Mouse (Mus musculus) midbrain, embryonic 12.5 days (tissue): ENCODE measurements at regions not wholly inside any gene's neighbourhood (a gene's known extent, or its start where the extent isn't known, plus 50 kb on each side); places are given as distances from the start of the nearest gene placed in this dataset.

Experiments used
- ATAC-seq: fragments of 200-750 bp; cut with Nextera tagmentation; 2 replicates; pipeline ENCODE4 v1.8.0; 2017; ENCODE audit warnings: low read depth, moderate TSS enrichment, moderate library complexity; ENCODE audit not compliant: low FRiP score
- H3K27ac ChIP-seq: fragments of 300-500 bp; sonication (generic); replicated peaks from 2 replicates; pipeline ENCODE4 v1.5.1; 2016; ENCODE audit warnings: mild to moderate bottlenecking
- H3K27me3 ChIP-seq: fragments of 300-500 bp; sonication (generic); 2 replicates; pipeline ENCODE4 v1.6.1; 2016; ENCODE audit warnings: mild to moderate bottlenecking
- H3K36me3 ChIP-seq: fragments of 300-500 bp; sonication (generic); 2 replicates; pipeline ENCODE4 v1.6.1; 2016
- H3K4me1 ChIP-seq: fragments of 300-500 bp; sonication (generic); 2 replicates; pipeline ENCODE4 v1.6.1; 2016
- H3K4me2 ChIP-seq: fragments of 300-500 bp; sonication (generic); replicated peaks from 2 replicates; pipeline ENCODE4 v1.6.1; 2016; ENCODE audit warnings: mild to moderate bottlenecking, moderate library complexity
- H3K4me3 ChIP-seq: fragments of 300-500 bp; sonication (generic); 2 replicates; pipeline ENCODE4 v1.5.1; 2016; ENCODE audit warnings: mild to moderate bottlenecking
- H3K9ac ChIP-seq: fragments of 300-500 bp; sonication (generic); replicated peaks from 2 replicates; pipeline ENCODE4 v1.6.1; 2016; ENCODE audit warnings: mild to moderate bottlenecking, moderate library complexity
- H3K9me3 ChIP-seq: fragments of 300-500 bp; sonication (generic); 2 replicates; pipeline ENCODE4 v1.6.1; 2016; ENCODE audit warnings: mild to moderate bottlenecking
- WGBS: fragments of 180-500 bp; shearing (Covaris S2); methylation state at CpG from one replicate; pipeline ENCODE4 v1.1.7; 2016; 5-methylcytosine and 5-hydroxymethylcytosine counted together

DNA sequence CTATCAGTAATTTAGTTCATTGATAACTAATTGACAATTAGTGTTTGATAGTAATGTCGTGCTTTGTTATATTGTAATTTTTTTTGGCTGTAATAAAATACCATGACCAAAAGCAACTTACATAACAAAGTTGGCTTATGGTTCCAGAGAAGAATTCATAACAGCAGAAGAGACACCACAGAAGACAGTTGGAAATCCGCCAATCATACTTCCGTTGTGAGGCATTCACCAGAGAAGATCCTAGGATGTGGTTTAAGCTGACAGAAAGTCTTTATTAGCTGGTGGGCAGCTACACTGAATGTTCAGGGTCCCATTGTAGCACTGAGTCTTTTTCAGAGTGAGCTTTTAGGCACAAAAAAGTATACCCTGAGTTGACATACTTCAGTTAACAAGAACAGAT is 109.9 kb downstream of the Sec23a start:
- H3K9ac ChIP-seq, result no peak overlapping the region
- no peaks in the 10 kb centered on the region for H3K27me3 ChIP-seq
- H3K27ac ChIP-seq, result no peak overlapping the region
- ATAC-seq, result no peak
- no peak overlapping the region for H3K4me2 ChIP-seq
- WGBS, result 84% methylated on average over 3 of the region's 3 CpGs
- no peaks in the 10 kb centered on the region for H3K4me1 ChIP-seq
- no peaks in the 10 kb centered on the region for H3K36me3 ChIP-seq
- H3K9me3 ChIP-seq, result no peaks in the 10 kb centered on the region
- H3K4me3 ChIP-seq, result no peak overlapping the region

GRCm38 (mm10) chr12:58875808-58876207 is 136.0 kb downstream of the Sec23a start:
- WGBS, result 90% methylated on average over 2 of the region's 2 CpGs
- Histone ChIP-seq H3K9me3 (no peaks in the 10 kb centered on the region), H3K27me3 (no peaks in the 10 kb centered on the region), H3K36me3 (no peaks in the 10 kb centered on the region), H3K4me1 (no peaks in the 10 kb centered on the region), H3K4me3 (no peak overlapping the region), H3K27ac (no peak overlapping the region), H3K4me2 (no peak overlapping the region), H3K9ac (no peak overlapping the region)
- ATAC-seq, result no peak

DNA sequence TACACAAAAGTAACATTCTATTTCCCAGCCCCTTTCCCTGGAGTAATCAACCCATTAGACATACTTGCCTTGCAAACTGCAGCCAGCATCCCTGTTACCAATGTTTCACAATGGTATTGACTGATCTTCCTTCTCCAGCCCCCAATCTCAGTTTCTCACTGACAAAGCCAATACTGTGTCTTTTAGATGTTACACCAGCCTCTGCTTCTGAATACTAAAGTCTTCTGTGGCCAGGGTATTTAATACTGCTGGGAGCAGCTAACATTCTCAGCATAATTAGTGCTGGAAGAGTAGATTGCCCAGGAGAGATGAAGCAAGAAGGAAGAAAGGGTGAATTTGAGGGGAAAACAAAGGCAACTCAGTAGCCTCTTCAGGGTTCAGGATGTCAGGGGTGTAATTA is 139.4 kb downstream of the Sec23a start:
- Histone ChIP-seq H3K36me3 (no peaks in the 10 kb centered on the region), H3K27ac (no peak overlapping the region), H3K4me3 (no peak overlapping the region), H3K9ac (no peak overlapping the region), H3K9me3 (no peaks in the 10 kb centered on the region), H3K27me3 (no peaks in the 10 kb centered on the region), H3K4me1 (no peaks in the 10 kb centered on the region), H3K4me2 (no peak overlapping the region)
- ATAC-seq, result no peak

DNA sequence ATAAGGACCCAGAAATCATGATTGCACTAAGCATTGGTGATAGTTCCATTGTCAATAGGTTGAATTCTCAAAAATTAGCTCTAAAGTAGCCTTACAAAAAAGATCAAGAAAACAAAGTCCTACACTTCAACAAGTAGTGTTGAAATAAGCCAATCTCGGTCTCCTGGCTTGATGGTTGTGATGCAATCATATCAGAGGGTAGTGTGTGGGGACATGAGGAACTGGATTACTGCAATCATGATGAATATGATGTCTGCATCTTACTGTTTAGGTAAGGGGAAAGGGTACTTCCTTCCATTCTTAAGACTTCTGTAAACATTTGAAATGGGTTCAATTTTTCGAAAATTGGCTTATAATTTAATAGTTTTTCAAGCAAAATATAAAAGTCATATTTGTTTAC is 155.3 kb downstream of the Sec23a start:
- H3K4me1 ChIP-seq, result no peaks in the 10 kb centered on the region
- H3K27ac ChIP-seq, result no peak overlapping the region
- no peak overlapping the region for H3K4me3 ChIP-seq
- no peaks in the 10 kb centered on the region for H3K36me3 ChIP-seq
- H3K9ac ChIP-seq, result no peak overlapping the region
- no peak overlapping the region for H3K4me2 ChIP-seq
- H3K27me3 ChIP-seq, result no peaks in the 10 kb centered on the region
- no peaks in the 10 kb centered on the region for H3K9me3 ChIP-seq
- ATAC-seq, result no peak
- WGBS, result 63% methylated on average over 2 of the region's 2 CpGs

DNA sequence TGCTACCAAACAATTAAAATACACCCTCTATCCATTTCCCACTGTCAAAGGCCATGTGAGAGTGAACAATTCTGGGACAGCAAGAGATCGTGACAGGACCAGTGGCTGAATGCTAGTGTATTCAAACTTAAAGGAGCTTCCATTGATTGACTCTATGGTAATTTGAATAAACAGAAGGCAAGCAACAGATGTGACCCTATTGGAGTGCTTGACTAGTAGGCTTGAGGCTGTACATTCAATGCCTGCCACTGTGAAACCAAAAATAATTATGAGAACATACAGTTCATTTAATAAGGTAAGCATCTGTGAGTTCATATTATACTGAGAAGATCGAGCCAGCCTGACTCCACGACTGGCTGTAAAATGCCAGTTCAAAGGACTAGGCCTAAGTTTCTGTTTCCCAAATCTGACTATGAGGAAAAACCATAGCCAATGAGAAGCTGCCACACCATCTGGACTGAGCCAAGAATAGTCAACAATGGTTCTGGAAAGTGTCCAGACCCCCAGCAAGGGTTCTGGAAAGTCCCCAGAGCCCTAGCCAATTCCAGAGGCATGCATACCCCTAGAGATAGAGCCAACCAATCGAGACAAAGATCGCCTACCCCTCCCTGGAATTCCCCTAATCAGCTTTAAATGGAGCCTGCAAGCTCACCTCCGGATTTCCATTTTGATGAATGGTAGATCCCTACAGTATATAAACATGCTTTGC is 160.0 kb downstream of the Sec23a start:
- no peaks in the 10 kb centered on the region for H3K4me1 ChIP-seq
- H3K36me3 ChIP-seq, result no peaks in the 10 kb centered on the region
- no peak overlapping the region for H3K27ac ChIP-seq
- H3K9ac ChIP-seq, result no peak overlapping the region
- no peak overlapping the region for H3K4me3 ChIP-seq
- H3K9me3 ChIP-seq, result no peaks in the 10 kb centered on the region
- ATAC-seq, result no peak
- no peaks in the 10 kb centered on the region for H3K27me3 ChIP-seq
- 77% methylated on average over 6 of the region's 6 CpGs for WGBS
- no peak overlapping the region for H3K4me2 ChIP-seq

DNA sequence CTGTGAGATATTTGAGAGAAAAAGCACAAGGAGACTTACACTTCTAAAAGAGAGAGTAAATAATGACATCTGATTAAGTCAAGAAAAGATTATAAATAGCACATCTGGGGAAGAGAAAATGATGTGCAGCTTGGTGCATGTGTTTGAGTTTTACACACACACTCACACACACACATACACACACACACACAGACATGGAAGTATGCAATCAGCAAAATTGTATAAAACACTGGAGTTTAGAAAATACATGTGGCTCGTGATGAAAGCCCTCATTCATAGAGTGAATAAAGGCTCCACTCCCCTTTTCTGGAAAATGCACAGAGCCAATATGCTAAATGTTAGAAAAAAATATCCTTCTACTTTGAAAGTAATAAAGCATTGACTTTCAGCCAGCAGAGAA is 182.2 kb downstream of the Sec23a start:
- 65% methylated on average over 1 of the region's 1 CpGs for WGBS
- Histone ChIP-seq H3K9me3 (no peaks in the 10 kb centered on the region), H3K27ac (no peak overlapping the region), H3K4me1 (no peaks in the 10 kb centered on the region), H3K36me3 (no peaks in the 10 kb centered on the region), H3K27me3 (no peaks in the 10 kb centered on the region), H3K9ac (no peak overlapping the region), H3K4me2 (no peak overlapping the region), H3K4me3 (no peak overlapping the region)
- ATAC-seq, result no peak

GRCm38 (mm10) chr12:58827864-58828263 is 184.0 kb downstream of the Sec23a start:
- Histone ChIP-seq H3K27me3 (no peaks in the 10 kb centered on the region), H3K9me3 (no peaks in the 10 kb centered on the region), H3K4me2 (no peak overlapping the region), H3K4me1 (no peaks in the 10 kb centered on the region), H3K9ac (no peak overlapping the region), H3K36me3 (no peaks in the 10 kb centered on the region), H3K27ac (no peak overlapping the region), H3K4me3 (no peak overlapping the region)
- ATAC-seq, result no peak

- H3K4me2 ChIP-seq, result no peak overlapping the region
- H3K4me3 ChIP-seq, result no peak overlapping the region
- no peak for ATAC-seq
- no peaks in the 10 kb centered on the region for H3K9me3 ChIP-seq
- no peak overlapping the region for H3K9ac ChIP-seq
- 81% methylated on average over 3 of the region's 7 CpGs for WGBS
- no peak overlapping the region for H3K27ac ChIP-seq
- no peaks in the 10 kb centered on the region for H3K36me3 ChIP-seq
- no peaks in the 10 kb centered on the region for H3K4me1 ChIP-seq
- no peaks in the 10 kb centered on the region for H3K27me3 ChIP-seq
These were observed 186.5 kb downstream of the Sec23a start for GRCm38 (mm10) chr12:58825139-58825921.

DNA sequence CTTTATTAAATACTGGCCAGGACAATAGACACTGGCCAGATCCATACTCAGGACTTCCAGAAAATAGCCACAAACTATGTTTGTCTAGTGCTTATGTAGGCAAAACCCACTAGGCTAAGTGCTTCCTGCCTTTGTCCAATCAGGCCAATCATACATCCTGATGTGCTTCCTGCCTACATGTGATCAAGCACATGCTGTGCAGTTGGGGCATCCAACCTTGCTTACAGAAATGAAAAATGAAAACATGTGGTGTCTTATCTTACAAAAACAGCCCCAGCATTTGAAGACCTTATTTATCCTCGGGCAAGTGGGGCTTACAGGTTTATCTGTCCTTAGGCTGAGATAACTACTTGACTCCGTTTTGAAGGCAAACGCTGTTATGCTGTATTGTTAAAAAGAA is 188.8 kb downstream of the Sec23a start:
- Histone ChIP-seq H3K9ac (no peak overlapping the region), H3K9me3 (no peaks in the 10 kb centered on the region)
- WGBS, result 81% methylated on average over 3 of the region's 3 CpGs

GRCm38 (mm10) chr12:58804068-58804467 is 207.7 kb downstream of the Sec23a start:
- H3K9me3 ChIP-seq, result no peaks in the 10 kb centered on the region
- H3K9ac ChIP-seq, result no peak overlapping the region
- no peak overlapping the region for H3K27ac ChIP-seq
- H3K36me3 ChIP-seq, result no peaks in the 10 kb centered on the region
- H3K27me3 ChIP-seq, result no peaks in the 10 kb centered on the region
- ATAC-seq, result peak; percentile 35; the same call in 1 of the 2 replicates
- no peak overlapping the region for H3K4me2 ChIP-seq
- no peak overlapping the region for H3K4me3 ChIP-seq
- H3K4me1 ChIP-seq, result no peaks in the 10 kb centered on the region
- 74% methylated on average over 6 of the region's 6 CpGs for WGBS

More for the DNA sequence above, 188.8 kb downstream of the Sec23a start:
- ATAC-seq, result no peak
- Histone ChIP-seq H3K4me3 (no peak overlapping the region), H3K27ac (no peak overlapping the region), H3K4me1 (no peaks in the 10 kb centered on the region), H3K36me3 (no peaks in the 10 kb centered on the region), H3K4me2 (no peak overlapping the region), H3K27me3 (no peaks in the 10 kb centered on the region)

DNA sequence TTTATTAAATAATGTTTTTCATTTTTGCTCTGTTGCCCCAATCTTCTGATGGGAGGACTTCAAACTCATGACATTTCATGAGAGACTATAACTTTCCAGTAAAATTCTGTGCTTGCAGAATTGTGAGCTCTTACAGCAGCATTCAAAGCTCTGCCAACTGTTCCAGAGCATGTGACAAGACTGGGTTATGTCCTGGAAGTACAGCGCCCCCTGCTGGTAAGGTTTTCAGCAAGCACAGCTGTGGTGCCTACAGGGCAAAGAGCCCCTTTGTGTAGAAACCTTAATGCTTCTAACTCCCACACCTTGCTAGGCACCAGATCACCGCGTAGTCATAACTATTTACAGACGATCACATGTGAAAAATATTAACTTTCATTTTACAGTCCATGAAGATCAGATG is 209.4 kb downstream of the Sec23a start:
- Histone ChIP-seq H3K36me3 (no peaks in the 10 kb centered on the region), H3K9ac (no peak overlapping the region), H3K27me3 (no peaks in the 10 kb centered on the region), H3K27ac (no peak overlapping the region), H3K9me3 (no peaks in the 10 kb centered on the region), H3K4me3 (no peak overlapping the region), H3K4me2 (no peak overlapping the region), H3K4me1 (no peaks in the 10 kb centered on the region)
- 33% methylated on average over 4 of the region's 4 CpGs for WGBS
- ATAC-seq, result peak; percentile 83
